Mouse (Mus musculus): ENCODE data around the gene Dip2a.

- TF ChIP-seq CTCF (conservative IDR thresholded peaks at IDR 0.05; ENCODE audit: insufficient read depth, insufficient read length, low read depth, low read length) = peak; percentile 59
- no peak for TF ChIP-seq POLR2A (IDR thresholded peaks at IDR 0.05; ENCODE audit: low read depth, low read length)
Observed at GRCm38 (mm10) chr10:76391786-76392185, 46.7 kb upstream of the Dip2a start.

Data from kidney, adult 2 months (tissue).